Comparison of ENCODE assay signal across 20 mouse cellular contexts in genomic region chr2:26950411-26950810, GRCm38 (mm10). TPM values are rescaled to one million over a fixed set of nuclear protein-coding genes. Genes with fewer than 3 reads are reported as not detected.
"Had no signal": no experiment of that assay in that cellular context is flagged by ENCODE, and none has a peak within 500 bp of the region (broad histone marks: within the 10 kb centered on the region; RNA-seq: fewer than 3 reads in every experiment).

No protein-coding gene starts in this region.

- H3K4me1 ChIP-seq: lung, embryonic 15.5 days; midbrain, embryonic 13.5 days; midbrain, embryonic 15.5 days; neural tube, embryonic 12.5 days; stomach, embryonic 15.5 days had no signal

- H3K27me3 ChIP-seq: lung, embryonic 15.5 days; megakaryocyte, embryonic 14.5 days; midbrain, embryonic 13.5 days; midbrain, embryonic 15.5 days; neural tube, embryonic 12.5 days; stomach, embryonic 15.5 days had no signal

- H3K9me3 ChIP-seq: lung, embryonic 15.5 days; megakaryocyte, embryonic 14.5 days; midbrain, embryonic 13.5 days; midbrain, embryonic 15.5 days; neural tube, embryonic 12.5 days; stomach, embryonic 15.5 days had no signal

- H3K4me3 ChIP-seq: lung, embryonic 15.5 days; megakaryocyte, embryonic 14.5 days; midbrain, embryonic 13.5 days; midbrain, embryonic 15.5 days; neural tube, embryonic 12.5 days; stomach, embryonic 15.5 days had no signal

- H3K4me2 ChIP-seq: lung, embryonic 15.5 days; midbrain, embryonic 11.5 days; midbrain, embryonic 13.5 days; midbrain, embryonic 15.5 days; neural tube, embryonic 12.5 days; stomach, embryonic 15.5 days had no signal

- H3K27ac ChIP-seq: lung, embryonic 15.5 days; macrophage; midbrain, embryonic 13.5 days; midbrain, embryonic 15.5 days; neural tube, embryonic 12.5 days; stomach, embryonic 15.5 days; stomach, postnatal 0 days had no signal

- H3K9ac ChIP-seq: lung, embryonic 15.5 days; midbrain, embryonic 13.5 days; midbrain, embryonic 15.5 days; neural tube, embryonic 12.5 days; stomach, embryonic 15.5 days had no signal

- ATAC-seq: lung, postnatal 0 days; midbrain, embryonic 13.5 days; midbrain, embryonic 15.5 days had no signal

- DNase-seq: lung, postnatal 14 days; lung, postnatal 36 days; right cerebral cortex, postnatal 14 days; thymus, adult 2 months; thymus, postnatal 25 days; thymus, postnatal 4 days had no signal

RNA-seq across cellular contexts. Expression of gene Stkld1, which starts 16.6 kb away (rescaled TPM):
- total RNA-seq: monocyte, adult 5-6 weeks; neutrophil, adult 5-6 weeks had no signal
- polyA plus RNA-seq: lung, embryonic 15.5 days; midbrain, embryonic 11.5 days; neural tube, embryonic 12.5 days; neural tube, embryonic 14.5 days; stomach, embryonic 15.5 days had no signal

RNA-seq across cellular contexts. Expression of gene Adamts13, which starts 22.8 kb away (rescaled TPM):
- total RNA-seq: midbrain, postnatal 0 days; neutrophil, adult 5-6 weeks had no signal
- polyA plus RNA-seq: lung, embryonic 15.5 days; macrophage; midbrain, embryonic 11.5 days; midbrain, embryonic 13.5 days; midbrain, embryonic 15.5 days; midbrain, postnatal 0 days; neural tube, embryonic 12.5 days; neural tube, embryonic 14.5 days had no signal
